Mouse (Mus musculus): ENCODE results near the gene F13a1. TPM values are rescaled to one million over a fixed set of nuclear protein-coding genes. Genes with fewer than 3 reads are reported as not detected.

The F13a1 gene
- 39.7 and 48.1 TPM in 2 replicates for polyA plus RNA-seq (2015; fragmentation: Nextera tagmentation; extraction: Ambion mirVana)

- no peak within 1 kb of the TSS for H3K9ac ChIP-seq
- no peaks in the 10 kb centered on the region for H3K27me3 ChIP-seq
- H3K27ac ChIP-seq: no peak within 1 kb of the TSS
- H3K4me3 ChIP-seq: no peak within 1 kb of the TSS
- H3K4me1 ChIP-seq: no peaks in the 10 kb centered on the region
- no peak within 1 kb of the TSS for H3K4me2 ChIP-seq
- no peak for ATAC-seq (ENCODE audit: insufficient number of reproducible peaks, low FRiP score, low TSS enrichment, low read depth)
- WGBS: 60% methylated on average over 3 of the region's 3 CpGs
- H3K36me3 ChIP-seq: no peaks in the 10 kb centered on the region
- H3K9me3 ChIP-seq: no peaks in the 10 kb centered on the region
Observed at GRCm38 (mm10) chr13:37050126-37050525, at the start of gene F13a1. Gene F13a1, minus strand, starts transcription at chr13:37050244.

GRCm38 (mm10) chr13:37091620-37092019 lies 41.6 kb upstream of the F13a1 start:
- WGBS: 82% methylated on average over 1 of the region's 1 CpGs
- no peak for ATAC-seq (ENCODE audit: insufficient number of reproducible peaks, low FRiP score, low TSS enrichment, low read depth)
- no peak overlapping the region for H3K27ac ChIP-seq
- H3K4me1 ChIP-seq: no peaks in the 10 kb centered on the region
- H3K9me3 ChIP-seq: no peaks in the 10 kb centered on the region
- H3K36me3 ChIP-seq: no peaks in the 10 kb centered on the region
- H3K9ac ChIP-seq: no peak overlapping the region
- H3K4me2 ChIP-seq: no peak overlapping the region
- H3K27me3 ChIP-seq: no peaks in the 10 kb centered on the region
- no peak overlapping the region for H3K4me3 ChIP-seq

GRCm38 (mm10) chr13:37089104-37089503 lies 39.1 kb upstream of the F13a1 start:
- no peaks in the 10 kb centered on the region for H3K4me1 ChIP-seq
- no peak overlapping the region for H3K27ac ChIP-seq
- no peak overlapping the region for H3K4me2 ChIP-seq
- H3K4me3 ChIP-seq: no peak overlapping the region
- H3K27me3 ChIP-seq: no peaks in the 10 kb centered on the region
- ATAC-seq (ENCODE audit: insufficient number of reproducible peaks, low FRiP score, low TSS enrichment, low read depth): no peak
- H3K36me3 ChIP-seq: no peaks in the 10 kb centered on the region
- H3K9me3 ChIP-seq: no peaks in the 10 kb centered on the region
- 65% methylated on average over 6 of the region's 6 CpGs for WGBS
- H3K9ac ChIP-seq: no peak overlapping the region

GRCm38 (mm10) chr13:37081506-37082241 lies 31.6 kb upstream of the F13a1 start:
- Histone ChIP-seq H3K36me3 (no peaks in the 10 kb centered on the region), H3K4me2 (peak overlapping the region; percentile 24; the same call in 1 of the 2 replicates), H3K27ac (no peak overlapping the region), H3K4me3 (no peak overlapping the region), H3K9me3 (no peaks in the 10 kb centered on the region), H3K4me1 (peaks cover 2% of the 10 kb centered on the region; the same call in 1 of the 2 replicates), H3K9ac (no peak overlapping the region), H3K27me3 (no peaks in the 10 kb centered on the region)
- 40% methylated on average over 13 of the region's 13 CpGs for WGBS
- no peak for ATAC-seq (ENCODE audit: insufficient number of reproducible peaks, low FRiP score, low TSS enrichment, low read depth)

- H3K4me3 ChIP-seq: no peak overlapping the region
- no peak overlapping the region for H3K27ac ChIP-seq
- no peak overlapping the region for H3K4me2 ChIP-seq
- H3K4me1 ChIP-seq: no peaks in the 10 kb centered on the region
- no peak overlapping the region for H3K9ac ChIP-seq
- H3K27me3 ChIP-seq: no peaks in the 10 kb centered on the region
- H3K36me3 ChIP-seq: no peaks in the 10 kb centered on the region
- H3K9me3 ChIP-seq: no peaks in the 10 kb centered on the region
- WGBS: 73% methylated on average over 3 of the region's 3 CpGs
- ATAC-seq (ENCODE audit: insufficient number of reproducible peaks, low FRiP score, low TSS enrichment, low read depth): no peak
Observed at GRCm38 (mm10) chr13:37071390-37071789, 21.3 kb upstream of the F13a1 start.

- H3K4me3 ChIP-seq: no peak overlapping the region
- H3K4me2 ChIP-seq: no peak overlapping the region
- H3K4me1 ChIP-seq: no peaks in the 10 kb centered on the region
- H3K27ac ChIP-seq: no peak overlapping the region
- ATAC-seq (ENCODE audit: insufficient number of reproducible peaks, low FRiP score, low TSS enrichment, low read depth): no peak
- H3K9me3 ChIP-seq: no peaks in the 10 kb centered on the region
- H3K36me3 ChIP-seq: no peaks in the 10 kb centered on the region
- H3K9ac ChIP-seq: no peak overlapping the region
- WGBS: 79% methylated on average over 4 of the region's 4 CpGs
- H3K27me3 ChIP-seq: no peaks in the 10 kb centered on the region
Observed at GRCm38 (mm10) chr13:37070824-37071223, 20.8 kb upstream of the F13a1 start.

- peak; percentile 67; the same call in 1 of the 2 replicates for ATAC-seq (ENCODE audit: insufficient number of reproducible peaks, low FRiP score, low TSS enrichment, low read depth)
- WGBS: 24% methylated on average over 5 of the region's 5 CpGs
- Histone ChIP-seq H3K4me2 (no peak overlapping the region), H3K27me3 (no peaks in the 10 kb centered on the region), H3K27ac (0 out of 2 replicates have a peak overlapping the region, but pooled peaks have one; percentile 19), H3K36me3 (no peaks in the 10 kb centered on the region), H3K9ac (no peak overlapping the region), H3K4me1 (peaks cover 13% of the 10 kb centered on the region; the same call in 1 of the 2 replicates), H3K9me3 (no peaks in the 10 kb centered on the region), H3K4me3 (no peak overlapping the region)
Observed at GRCm38 (mm10) chr13:37060810-37061209, 10.8 kb upstream of the F13a1 start.

- no peak for ATAC-seq (ENCODE audit: insufficient number of reproducible peaks, low FRiP score, low TSS enrichment, low read depth)
- H3K36me3 ChIP-seq: no peaks in the 10 kb centered on the region
- H3K27ac ChIP-seq: no peak overlapping the region
- no peak overlapping the region for H3K9ac ChIP-seq
- no peak overlapping the region for H3K4me2 ChIP-seq
- no peaks in the 10 kb centered on the region for H3K27me3 ChIP-seq
- no peak overlapping the region for H3K4me3 ChIP-seq
- 74% methylated on average over 7 of the region's 7 CpGs for WGBS
- H3K4me1 ChIP-seq: peaks cover 13% of the 10 kb centered on the region; the same call in 1 of the 2 replicates
- H3K9me3 ChIP-seq: no peaks in the 10 kb centered on the region
Observed at GRCm38 (mm10) chr13:37056662-37057061, 6.6 kb upstream of the F13a1 start.

GRCm38 (mm10) chr13:37049631-37050030 lies 413 bp downstream of the F13a1 start:
- Histone ChIP-seq H3K9me3 (no peaks in the 10 kb centered on the region), H3K9ac (no peak overlapping the region), H3K4me2 (no peak overlapping the region), H3K27me3 (no peaks in the 10 kb centered on the region), H3K27ac (no peak overlapping the region), H3K4me3 (no peak overlapping the region), H3K36me3 (no peaks in the 10 kb centered on the region), H3K4me1 (no peaks in the 10 kb centered on the region)
- WGBS: 52% methylated on average over 2 of the region's 2 CpGs
- ATAC-seq (ENCODE audit: insufficient number of reproducible peaks, low FRiP score, low TSS enrichment, low read depth): no peak

GRCm38 (mm10) chr13:37049018-37049417 lies 1.0 kb downstream of the F13a1 start:
- no peaks in the 10 kb centered on the region for H3K9me3 ChIP-seq
- H3K9ac ChIP-seq: no peak overlapping the region
- 57% methylated on average over 6 of the region's 6 CpGs for WGBS
- no peak for ATAC-seq (ENCODE audit: insufficient number of reproducible peaks, low FRiP score, low TSS enrichment, low read depth)
- no peak overlapping the region for H3K4me3 ChIP-seq
- H3K27me3 ChIP-seq: no peaks in the 10 kb centered on the region
- no peaks in the 10 kb centered on the region for H3K4me1 ChIP-seq
- H3K4me2 ChIP-seq: no peak overlapping the region
- H3K36me3 ChIP-seq: no peaks in the 10 kb centered on the region
- no peak overlapping the region for H3K27ac ChIP-seq

GRCm38 (mm10) chr13:37045005-37045404 lies 5.0 kb downstream of the F13a1 start:
- Histone ChIP-seq H3K9ac (no peak overlapping the region), H3K4me2 (no peak overlapping the region), H3K4me1 (no peaks in the 10 kb centered on the region), H3K36me3 (no peaks in the 10 kb centered on the region), H3K27ac (no peak overlapping the region), H3K27me3 (no peaks in the 10 kb centered on the region), H3K4me3 (no peak overlapping the region), H3K9me3 (no peaks in the 10 kb centered on the region)
- 77% methylated on average over 3 of the region's 3 CpGs for WGBS
- ATAC-seq (ENCODE audit: insufficient number of reproducible peaks, low FRiP score, low TSS enrichment, low read depth): no peak

GRCm38 (mm10) chr13:37034745-37035144 lies 15.3 kb downstream of the F13a1 start:
- no peaks in the 10 kb centered on the region for H3K4me1 ChIP-seq
- no peaks in the 10 kb centered on the region for H3K27me3 ChIP-seq
- H3K4me2 ChIP-seq: no peak overlapping the region
- H3K9ac ChIP-seq: no peak overlapping the region
- H3K4me3 ChIP-seq: no peak overlapping the region
- no peaks in the 10 kb centered on the region for H3K9me3 ChIP-seq
- H3K36me3 ChIP-seq: no peaks in the 10 kb centered on the region
- 58% methylated on average over 3 of the region's 3 CpGs for WGBS
- H3K27ac ChIP-seq: no peak overlapping the region
- no peak for ATAC-seq (ENCODE audit: insufficient number of reproducible peaks, low FRiP score, low TSS enrichment, low read depth)

Measured in limb, embryonic 15.5 days (tissue).